Comparison of ENCODE assay signal across 10 mouse cellular contexts in the genomic region with DNA sequence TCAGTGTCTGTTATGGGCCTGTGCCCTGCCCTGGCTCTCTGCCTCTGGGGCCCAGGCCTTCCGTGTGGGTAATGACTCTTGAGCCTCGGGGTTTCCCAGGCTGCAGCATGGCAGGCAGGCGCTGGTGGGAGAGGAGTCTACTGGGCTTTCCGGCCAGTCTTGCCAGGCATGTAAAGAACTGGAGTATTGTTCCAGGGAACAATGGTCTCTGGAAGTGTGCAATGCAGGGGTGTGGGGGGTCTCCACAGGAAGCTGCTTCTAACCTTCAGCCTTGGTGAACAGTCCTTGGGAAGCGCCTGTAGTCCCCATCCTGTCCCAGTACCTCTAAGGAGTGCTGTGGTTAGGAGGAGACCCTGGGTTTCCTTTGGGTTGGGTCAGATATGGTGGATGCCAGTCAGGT. TPM values are rescaled to one million over a fixed set of nuclear protein-coding genes. Genes with fewer than 3 reads are reported as not detected.
DNase-seq lines count a peak whose midpoint lies in the region; ATAC-seq and TF ChIP-seq lines count a peak whose summit lies in the region.
"Had no signal": no experiment of that assay in that cellular context is flagged by ENCODE, and none has a peak within 500 bp of the region (broad histone marks: within the 10 kb centered on the region; RNA-seq: fewer than 3 reads in every experiment).

No protein-coding gene starts in this region.

- 0 out of 2 replicates have a peak, but pooled peaks cover 3% of the 10 kb centered on the region for H3K4me1 ChIP-seq in lung, embryonic 14.5 days (ENCODE audit: insufficient read depth)
- peaks cover 68% of the 10 kb centered on the region for H3K4me1 ChIP-seq in heart, embryonic 13.5 days
- peaks cover 61% of the 10 kb centered on the region for H3K4me1 ChIP-seq in limb, embryonic 14.5 days (ENCODE audit: control insufficient read depth, insufficient read depth, low read length)
- peaks cover 23% of the 10 kb centered on the region for H3K4me1 ChIP-seq in stomach, embryonic 14.5 days (ENCODE audit: control insufficient read depth, insufficient read depth, low read length)

- no peak for ATAC-seq in lung, embryonic 14.5 days (ENCODE audit: insufficient read depth)
- no peak for ATAC-seq in heart, embryonic 13.5 days (ENCODE audit: extremely low read depth, insufficient number of reproducible peaks, low FRiP score, low TSS enrichment)
- no peak for ATAC-seq in limb, embryonic 14.5 days (ENCODE audit: low FRiP score, low read depth)
- no peak for ATAC-seq in stomach, embryonic 14.5 days (ENCODE audit: insufficient number of reproducible peaks, insufficient read depth, low FRiP score, low read depth)
- ATAC-seq: Patski had no signal

- peak overlapping the region; percentile 89 for H3K4me2 ChIP-seq in lung, embryonic 14.5 days
- peak overlapping the region; percentile 87 for H3K4me2 ChIP-seq in heart, embryonic 13.5 days
- H3K4me2 ChIP-seq in limb, embryonic 14.5 days (replicated peaks; ENCODE audit: low read depth, low read length, severe bottlenecking): peak overlapping the region; percentile 88
- peak overlapping the region; percentile 87 for H3K4me2 ChIP-seq in stomach, embryonic 14.5 days (replicated peaks; ENCODE audit: low read depth, low read length)

- H3K4me3 ChIP-seq in lung, embryonic 14.5 days (ENCODE audit: low read depth, low read length): peak overlapping the region; percentile 52
- peak overlapping the region; percentile 56 for H3K4me3 ChIP-seq in heart, embryonic 13.5 days
- peak overlapping the region; percentile 52 for H3K4me3 ChIP-seq in limb, embryonic 14.5 days (replicated peaks; ENCODE audit: low read length)
- peak overlapping the region; percentile 55 for H3K4me3 ChIP-seq in stomach, embryonic 14.5 days (ENCODE audit: low read depth, low read length)

- H3K27me3 ChIP-seq in lung, embryonic 14.5 days (ENCODE audit: insufficient read depth, low read length): peaks cover 46% of the 10 kb centered on the region
- peaks cover 64% of the 10 kb centered on the region for H3K27me3 ChIP-seq in heart, embryonic 13.5 days (replicated peaks)
- peaks cover 32% of the 10 kb centered on the region for H3K27me3 ChIP-seq in limb, embryonic 14.5 days (ENCODE audit: control insufficient read depth, insufficient read depth, low read length)
- peaks cover 26% of the 10 kb centered on the region for H3K27me3 ChIP-seq in stomach, embryonic 14.5 days (ENCODE audit: control insufficient read depth, insufficient read depth, low read length)

- H3K36me3 ChIP-seq in lung, embryonic 14.5 days (ENCODE audit: insufficient read depth): no peaks in the 10 kb centered on the region
- H3K36me3 ChIP-seq in heart, embryonic 13.5 days: no peaks in the 10 kb centered on the region
- H3K36me3 ChIP-seq in limb, embryonic 14.5 days (ENCODE audit: control insufficient read depth, insufficient read depth, low read length): 0 out of 2 replicates have a peak, but pooled peaks cover 4% of the 10 kb centered on the region
- no peaks in the 10 kb centered on the region for H3K36me3 ChIP-seq in stomach, embryonic 14.5 days (ENCODE audit: control insufficient read depth, insufficient read depth, low read length)

- H3K27ac ChIP-seq in lung, embryonic 14.5 days (ENCODE audit: low read depth): no peak overlapping the region
- no peak overlapping the region for H3K27ac ChIP-seq in heart, embryonic 13.5 days (replicated peaks)
- H3K27ac ChIP-seq in limb, embryonic 14.5 days (replicated peaks; ENCODE audit: low read depth, low read length): no peak overlapping the region
- H3K27ac ChIP-seq in stomach, embryonic 14.5 days (ENCODE audit: low read length): no peak overlapping the region; the same call in 1 of the 2 replicates

- TF ChIP-seq CTCF in lung, embryonic 14.5 days (IDR thresholded peaks at IDR 0.05; ENCODE audit: low read depth): no peak

- DNase-seq in lung, embryonic 14.5 days: peak; percentile 36
- no peak for DNase-seq in lung, postnatal 25 days (ENCODE audit: low spot score)
- DNase-seq in limb, embryonic 14.5 days (ENCODE audit: low spot score): no peak
- DNase-seq in cerebellum, adult 18-20 months: no peak
- no peak for DNase-seq in spleen, postnatal 10 days (ENCODE audit: low spot score in 2 of 2)
- DNase-seq in layer of hippocampus, postnatal 14 days (ENCODE audit: low spot score in 2 of 2): no peak

- H3K9ac ChIP-seq in lung, embryonic 14.5 days: peak overlapping the region; percentile 64; the same call in 1 of the 2 replicates
- peak overlapping the region; percentile 84 for H3K9ac ChIP-seq in heart, embryonic 13.5 days
- peak overlapping the region; percentile 69 for H3K9ac ChIP-seq in limb, embryonic 14.5 days (ENCODE audit: low read depth, low read length, severe bottlenecking)
- H3K9ac ChIP-seq in stomach, embryonic 14.5 days (replicated peaks; ENCODE audit: low read depth, low read length): 0 out of 2 replicates have a peak overlapping the region, but pooled peaks have one; percentile 14

- 28% methylated on average over 5 of the region's 5 CpGs for WGBS in lung, embryonic 14.5 days
- 35% methylated on average over 5 of the region's 5 CpGs for WGBS in heart, embryonic 13.5 days
- 30% methylated on average over 5 of the region's 5 CpGs for WGBS in limb, embryonic 14.5 days
- 37% methylated on average over 5 of the region's 5 CpGs for WGBS in stomach, embryonic 14.5 days

- TF ChIP-seq POLR2A in limb, embryonic 14.5 days (IDR thresholded peaks at IDR 0.05; ENCODE audit: borderline replicate concordance, extremely low read depth, insufficient read depth, insufficient read length): no peak

- no peaks in the 10 kb centered on the region for H3K9me3 ChIP-seq in lung, embryonic 14.5 days (ENCODE audit: low read depth, low read length)
- H3K9me3 ChIP-seq in heart, embryonic 13.5 days: no peaks in the 10 kb centered on the region
- no peaks in the 10 kb centered on the region for H3K9me3 ChIP-seq in limb, embryonic 14.5 days (ENCODE audit: control insufficient read depth, low read length)
- no peaks in the 10 kb centered on the region for H3K9me3 ChIP-seq in stomach, embryonic 14.5 days (ENCODE audit: control insufficient read depth, low read depth, low read length)

RNA-seq across cellular contexts. Expression of a gene that starts 1.4 kb away (rescaled TPM):
- 2.2 and 2.3 TPM in 2 replicates for polyA plus RNA-seq in lung, embryonic 14.5 days (2014; fragmentation: Nextera tagmentation; extraction: Ambion mirVana)
- 1.6 TPM in 2 replicates for polyA plus RNA-seq in heart, embryonic 13.5 days (2015; fragmentation: Nextera tagmentation; extraction: Ambion mirVana)
- 21.6 and 29.1 TPM in 2 replicates for polyA plus RNA-seq in limb, embryonic 14.5 days (2012; rRNA removed)
- polyA plus RNA-seq in limb, embryonic 14.5 days (2014; fragmentation: Nextera tagmentation; extraction: Ambion mirVana): 6.2 and 7.0 TPM in 2 replicates
- polyA plus RNA-seq in stomach, embryonic 14.5 days (2014; fragmentation: Nextera tagmentation; extraction: Ambion mirVana): 2.9 and 3.0 TPM in 2 replicates
- 1 to 10 TPM; 7.0 to 8.9 TPM for total RNA-seq in layer of hippocampus, postnatal 14 days (2021)
- total RNA-seq: common myeloid progenitor, adult 5-6 weeks had no signal

RNA-seq across cellular contexts. Expression of a gene that starts 40.9 kb away (rescaled TPM):
- 1.6 TPM in 2 replicates for polyA plus RNA-seq in lung, embryonic 14.5 days (2014; fragmentation: Nextera tagmentation; extraction: Ambion mirVana)
- polyA plus RNA-seq in heart, embryonic 13.5 days (2015; fragmentation: Nextera tagmentation; extraction: Ambion mirVana): 0.38 and 1.1 TPM in 2 replicates
- polyA plus RNA-seq in limb, embryonic 14.5 days (2012; rRNA removed): 4.7 and 6.1 TPM in 2 replicates
- 2.1 and 2.5 TPM in 2 replicates for polyA plus RNA-seq in limb, embryonic 14.5 days (2014; fragmentation: Nextera tagmentation; extraction: Ambion mirVana)
- polyA plus RNA-seq in stomach, embryonic 14.5 days (2014; fragmentation: Nextera tagmentation; extraction: Ambion mirVana): 1.7 TPM in 2 replicates
- total RNA-seq in layer of hippocampus, postnatal 14 days (2021): 1 to 10 TPM; 4.2 to 4.7 TPM
- total RNA-seq: common myeloid progenitor, adult 5-6 weeks had no signal

Comparison
In these comparisons a context has a peak if more than half of its experiments do, and no peak if none do; other contexts are left out.
1. H3K9ac ChIP-seq: peak in every context shown above with its lines; median percentile 84 in heart, embryonic 13.5 days; 69 in limb, embryonic 14.5 days; 64 in lung, embryonic 14.5 days; 14 in stomach, embryonic 14.5 days.